Mouse (Mus musculus): ENCODE measurements around the gene Cox14.

DNA sequence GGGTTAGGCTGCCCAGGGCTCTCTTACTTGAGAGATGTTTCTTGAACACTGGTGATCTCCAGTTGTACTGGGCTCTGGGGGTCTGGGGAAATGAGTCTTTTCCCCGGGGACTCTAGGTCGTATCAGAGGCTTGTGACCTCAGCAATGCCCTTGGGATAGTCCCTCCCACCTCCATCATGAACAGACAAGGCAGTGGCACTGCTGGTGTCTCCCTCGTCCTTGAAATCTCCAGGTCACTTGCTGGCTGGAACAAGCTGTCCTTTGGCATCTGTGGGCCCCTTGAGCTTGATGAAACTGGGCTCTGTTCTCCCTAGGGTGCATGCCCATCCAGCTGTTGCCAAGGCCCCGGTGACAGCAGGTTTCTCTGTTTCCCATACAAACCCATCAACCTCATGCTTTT is 11.2 kb upstream of the Cox14 start:
- TF ChIP-seq CTCF (IDR thresholded peaks at IDR 0.05; ENCODE audit: low read depth) (no peak), EP300 (optimal IDR thresholded peaks at IDR 0.05) (no peak)

Data from stomach, postnatal 0 days (tissue).